Mouse (Mus musculus) kidney, postnatal 36 days (tissue): ENCODE measurements around the gene Krt87.
A peak's percentile ranks its signal among the peaks of the same experiment; 100 is the strongest.

Experiments used
- DNase-seq, 2 experiments: peaks; one replicate each; pipeline ENCODE4 v3.0.0; 2021 to 2022; ENCODE audit warnings: mixed read lengths in 2 of 2

Krt87 gene

GRCm38 (mm10) chr15:101438555-101438954, at the start of gene Krt87:
Gene Krt87, minus strand, starts transcription at chr15:101438804.
- no peak for DNase-seq

- no peak for DNase-seq
These were observed 47.5 kb upstream of the Krt87 start for GRCm38 (mm10) chr15:101485911-101486635.

- DNase-seq = no peak
These were observed 46.3 kb upstream of the Krt87 start for GRCm38 (mm10) chr15:101484939-101485338.

DNA sequence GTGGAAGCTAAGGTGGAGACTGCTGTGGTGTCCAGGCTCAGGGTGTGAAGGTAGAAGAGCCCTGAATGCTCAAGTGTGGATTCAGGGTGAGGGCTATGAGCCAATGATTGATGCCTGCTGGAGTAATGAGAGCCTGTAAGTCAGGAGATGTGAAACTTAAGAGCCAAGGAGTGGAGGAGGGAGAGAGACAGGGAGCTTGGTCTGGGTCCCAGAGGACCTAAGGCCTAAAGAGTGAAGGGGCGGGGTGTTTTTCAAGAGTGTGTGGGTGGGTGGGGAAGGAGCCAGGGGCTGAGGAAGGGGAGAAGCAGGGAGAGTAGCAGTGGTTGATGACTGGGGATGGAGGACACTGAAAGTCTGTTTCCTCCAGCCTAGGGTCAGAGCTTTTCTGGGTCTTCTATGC, 45.0 kb upstream of the Krt87 start:
- no peak for DNase-seq

GRCm38 (mm10) chr15:101482056-101482455, 43.5 kb upstream of the Krt87 start:
- no peak for DNase-seq

DNA sequence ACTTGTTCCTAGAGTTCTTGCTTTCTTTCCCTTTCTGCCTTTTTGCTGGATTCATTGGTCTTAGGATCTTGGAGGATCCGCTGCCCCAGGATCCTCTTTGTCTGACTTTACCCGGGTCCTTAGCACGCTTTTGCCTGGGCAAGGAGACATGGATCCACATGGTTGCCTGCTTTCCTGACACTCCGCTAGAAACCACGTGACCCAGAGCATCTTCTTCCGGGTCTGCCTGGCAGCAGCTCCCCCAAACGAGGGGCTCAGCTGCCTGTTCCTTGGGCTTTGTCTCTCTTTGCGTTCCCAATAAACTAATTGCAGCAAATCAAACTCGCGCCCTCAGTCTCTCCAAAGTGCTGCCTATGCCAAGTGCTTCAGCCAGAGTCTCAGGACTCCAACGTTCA, 41.1 kb upstream of the Krt87 start:
- DNase-seq = no peak

- DNase-seq = peak in 1 of 2 experiments; percentile 61
These were observed 40.5 kb upstream of the Krt87 start for GRCm38 (mm10) chr15:101479007-101479665.

- peak in 1 of 2 experiments; percentile 44 for DNase-seq
These were observed 34.4 kb upstream of the Krt87 start, which contains the start of gene Krt86 for GRCm38 (mm10) chr15:101472952-101473528. Gene Krt86, plus strand, starts transcription at chr15:101473478.

DNA sequence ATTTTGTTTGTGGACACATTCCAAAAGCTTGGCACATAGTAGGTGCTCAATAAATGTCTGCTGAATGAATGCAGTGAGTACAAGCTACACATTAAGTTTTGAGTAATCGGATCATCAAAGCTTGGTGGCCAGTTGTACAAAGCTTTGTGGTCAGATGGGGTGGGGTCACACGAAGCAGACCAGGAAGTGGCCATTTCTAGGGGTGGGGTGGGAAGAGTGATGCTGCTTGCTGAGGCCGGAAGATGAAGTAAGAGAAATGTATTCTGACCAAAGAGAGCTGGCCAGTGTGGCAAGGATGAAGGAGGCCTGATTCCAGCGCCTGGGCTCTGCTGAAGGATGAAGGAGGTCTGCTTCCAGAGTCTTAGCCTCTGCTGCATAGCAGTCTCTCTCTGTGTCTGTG, 30.5 kb upstream of the Krt87 start:
- no peak for DNase-seq

- no peak for DNase-seq
These were observed 25.0 kb upstream of the Krt87 start, which contains the start of gene Krt81 for GRCm38 (mm10) chr15:101463651-101464050. Gene Krt81, minus strand, starts transcription at chr15:101463751.

- peak in 1 of 2 experiments; percentile 23 for DNase-seq
These were observed 20.7 kb upstream of the Krt87 start for GRCm38 (mm10) chr15:101459283-101459682.

DNA sequence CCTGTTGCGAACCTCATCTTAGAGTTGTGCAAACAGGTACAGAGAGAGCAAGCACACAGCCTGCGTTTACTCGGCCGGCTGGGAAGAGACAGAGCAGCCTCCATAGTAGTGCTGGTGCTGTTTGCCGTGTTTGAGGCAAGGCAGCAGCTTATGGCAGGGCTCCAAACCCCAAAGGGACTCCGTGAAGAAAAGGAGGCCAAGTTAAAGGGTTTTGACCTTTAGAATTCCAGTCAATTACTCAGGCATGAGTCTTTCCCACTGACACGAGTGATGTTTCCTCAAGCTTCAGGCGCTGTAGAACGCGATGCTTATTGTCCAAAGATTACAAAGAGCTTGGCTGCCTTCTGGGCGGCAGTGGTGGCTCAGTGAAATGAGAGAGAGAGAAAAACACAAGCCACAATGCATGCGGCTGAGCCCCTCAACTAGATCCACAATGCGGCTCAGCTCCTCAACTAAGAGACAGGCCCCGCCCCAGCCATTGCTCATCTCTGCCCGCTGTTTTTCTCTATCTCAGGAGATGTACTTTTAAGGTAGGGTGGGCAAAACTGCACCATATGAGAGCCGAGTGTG, 19.8 kb upstream of the Krt87 start:
- DNase-seq = peak; percentile 37 to 54

- DNase-seq = no peak
These were observed 17.3 kb upstream of the Krt87 start for GRCm38 (mm10) chr15:101455891-101456290.

- peak in 1 of 2 experiments; percentile 17 for DNase-seq
These were observed 16.7 kb upstream of the Krt87 start for GRCm38 (mm10) chr15:101455292-101455691.

DNA sequence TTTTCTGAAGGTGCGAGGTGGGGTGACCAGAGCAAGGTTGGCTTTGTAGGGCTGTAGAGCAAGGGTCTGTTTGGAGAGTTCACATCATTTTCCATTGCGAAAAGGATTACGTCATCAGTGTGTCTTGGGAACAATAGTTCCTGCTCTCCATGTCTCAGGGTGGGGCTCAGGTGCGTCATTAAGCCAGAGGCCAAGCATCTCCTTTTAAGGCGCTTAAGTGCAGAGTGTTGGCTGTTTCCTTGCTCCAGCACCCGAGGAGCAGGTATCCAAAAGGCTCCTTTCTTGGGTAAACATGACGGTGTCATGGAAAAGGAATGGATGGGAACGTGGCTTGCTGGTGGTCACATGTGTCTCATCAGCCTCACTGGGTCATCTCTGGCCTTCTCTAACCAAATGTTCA, 16.2 kb upstream of the Krt87 start:
- DNase-seq = no peak

GRCm38 (mm10) chr15:101453093-101453736, 14.6 kb upstream of the Krt87 start:
- DNase-seq = peak; percentile 74 to 88

- DNase-seq = no peak
These were observed 8.8 kb upstream of the Krt87 start, which contains the start of gene Krt88 for GRCm38 (mm10) chr15:101447444-101447843. Gene Krt88, plus strand, starts transcription at chr15:101447744.

GRCm38 (mm10) chr15:101446572-101446971, 8.0 kb upstream of the Krt87 start:
- DNase-seq = no peak

DNA sequence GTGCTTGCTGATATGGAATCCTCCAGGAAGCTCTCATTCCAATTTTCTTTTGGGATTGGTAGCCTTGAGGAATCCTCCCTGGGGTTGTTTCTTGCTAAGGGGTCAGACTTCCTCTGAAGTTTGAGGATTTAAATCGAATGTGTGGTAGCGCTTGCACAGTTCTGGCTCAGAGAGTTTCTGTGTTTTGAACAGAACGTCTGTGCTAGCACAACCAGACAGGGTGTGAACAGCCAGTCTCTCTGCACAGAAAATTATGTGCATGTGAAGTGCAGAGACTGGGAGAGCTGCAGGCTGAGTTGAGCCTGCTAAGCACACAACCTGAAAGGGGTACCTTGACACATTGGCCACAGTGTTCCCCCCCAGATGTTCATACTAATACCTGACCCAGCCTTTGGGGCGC, 2.2 kb upstream of the Krt87 start:
- no peak for DNase-seq

DNA sequence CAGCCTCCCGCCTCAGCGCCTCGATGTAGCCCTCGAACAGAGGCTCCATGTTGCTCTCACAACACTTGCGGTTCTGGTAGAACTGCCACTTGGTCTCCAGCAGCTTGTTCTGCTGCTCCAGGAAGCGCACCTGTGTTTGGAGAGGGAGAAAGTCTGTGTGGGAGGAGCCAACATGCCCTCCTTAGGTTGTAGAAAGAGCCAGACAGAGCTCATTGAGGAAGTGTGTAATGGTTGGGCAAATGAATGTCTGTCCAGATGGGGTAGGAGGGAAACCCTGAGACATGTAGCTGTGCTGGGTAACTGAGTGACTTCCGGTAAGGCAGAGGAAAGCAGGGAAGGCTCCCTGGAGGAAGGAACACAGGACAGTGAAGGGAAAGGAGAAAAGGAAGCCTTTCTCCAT, 2.0 kb downstream of the Krt87 start:
- no peak for DNase-seq

GRCm38 (mm10) chr15:101424914-101425313, 13.7 kb downstream of the Krt87 start:
- DNase-seq = no peak

- peak in 1 of 2 experiments; percentile 31 for DNase-seq
These were observed 17.7 kb downstream of the Krt87 start for GRCm38 (mm10) chr15:101420903-101421302.

DNA sequence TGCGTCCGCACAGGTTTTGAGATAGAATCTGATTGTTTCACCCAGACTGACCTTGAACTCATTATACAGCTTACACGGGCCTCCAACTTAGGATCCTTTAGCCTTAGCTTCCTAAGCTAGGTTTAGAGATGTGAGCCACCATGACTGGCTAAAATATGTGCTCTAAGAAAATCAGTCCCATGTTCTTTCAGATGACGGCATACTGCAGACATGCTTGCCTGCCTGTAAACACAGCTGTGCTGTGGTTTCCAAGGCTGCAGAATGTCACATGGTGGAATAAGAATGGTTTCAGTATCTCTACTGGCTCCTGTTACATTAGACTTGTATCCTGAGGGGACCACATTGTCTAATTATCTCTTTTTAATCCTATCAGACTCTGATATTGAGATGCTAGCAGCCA, 19.7 kb downstream of the Krt87 start:
- DNase-seq = no peak
